Mouse (Mus musculus) brain, embryonic 14.5 days (tissue): ENCODE measurements around the gene Kcnc3.

Experiments used
- CTCF ChIP-seq: fragments of 200-500 bp; IDR thresholded peaks from 2 replicates; pipeline ENCODE4 v1.5.1; 2012; ENCODE audit warnings: inconsistent platforms, mild to moderate bottlenecking, moderate library complexity, borderline replicate concordance; ENCODE audit not compliant: insufficient read depth, insufficient read length; ENCODE audit errors: extremely low read depth
- POLR2A ChIP-seq: fragments of 200-500 bp; IDR thresholded peaks from 2 replicates; pipeline ENCODE4 v1.6.1; 2012; ENCODE audit warnings: mild to moderate bottlenecking, inconsistent platforms, borderline replicate concordance; ENCODE audit not compliant: poor library complexity, insufficient read depth, insufficient read length, severe bottlenecking; ENCODE audit errors: extremely low read depth

GRCm38 (mm10) chr7:44640843-44641605, 50.6 kb downstream of the Kcnc3 start:
- TF ChIP-seq CTCF (no peak), POLR2A (no peak)
